Mouse (Mus musculus) embryonic fibroblast, embryonic 13.5 days (primary cell): ENCODE data around the gene Psme2b.
"Not testable (repeated sequence)": the region's sequence is repeated elsewhere in the genome, so short reads cannot be mapped to it uniquely, and the experiment has no call there.

ENCODE experiments used
- CTCF ChIP-seq: IDR thresholded peaks from 2 replicates; pipeline ENCODE4 v1.5.1; 2011; ENCODE audit warnings: mild to moderate bottlenecking, control low read depth, low read length, moderate library complexity, borderline replicate concordance; ENCODE audit not compliant: insufficient read depth
- POLR2A ChIP-seq: IDR thresholded peaks from 2 replicates; pipeline ENCODE4 v1.6.1; 2011; ENCODE audit warnings: low read depth, mild to moderate bottlenecking, control low read depth, low read length, moderate library complexity

DNA sequence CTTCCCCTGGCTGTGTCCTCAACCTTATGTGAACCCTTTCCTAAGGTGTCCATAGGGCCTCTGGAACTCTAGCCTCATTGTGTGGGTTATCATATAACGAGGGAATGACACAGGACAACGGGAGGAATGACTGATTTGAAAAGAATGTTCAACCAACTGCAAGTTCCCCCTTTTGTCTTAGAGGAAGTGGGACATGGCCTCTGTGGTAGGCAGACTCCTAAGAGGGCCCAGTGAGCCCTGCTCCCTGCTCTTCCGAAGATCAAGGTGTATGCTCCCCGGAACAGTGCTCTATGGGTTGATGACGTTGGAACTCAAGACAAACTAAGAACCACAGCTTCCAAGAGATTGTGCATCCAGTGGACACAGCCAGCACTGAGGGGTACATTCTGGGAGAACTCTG lies 22.2 kb downstream of the Psme2b start:
- not testable (repeated sequence) for TF ChIP-seq CTCF, POLR2A
